Mouse (Mus musculus) cortical plate, adult 2 months (tissue): ENCODE measurements around the gene Ggcx.

Experiments used
- CTCF ChIP-seq: fragments of 200-500 bp; IDR thresholded peaks from 2 replicates; pipeline ENCODE4 v1.5.1; 2011; ENCODE audit warnings: mild to moderate bottlenecking, control low read depth, low read length; ENCODE audit not compliant: insufficient read depth; ENCODE audit errors: extremely low read depth
- POLR2A ChIP-seq: fragments of 200-500 bp; IDR thresholded peaks from 2 replicates; pipeline ENCODE4 v1.6.1; 2011; ENCODE audit warnings: mild to moderate bottlenecking, low read length, control low read depth; ENCODE audit not compliant: insufficient read depth; ENCODE audit errors: extremely low read depth

DNA sequence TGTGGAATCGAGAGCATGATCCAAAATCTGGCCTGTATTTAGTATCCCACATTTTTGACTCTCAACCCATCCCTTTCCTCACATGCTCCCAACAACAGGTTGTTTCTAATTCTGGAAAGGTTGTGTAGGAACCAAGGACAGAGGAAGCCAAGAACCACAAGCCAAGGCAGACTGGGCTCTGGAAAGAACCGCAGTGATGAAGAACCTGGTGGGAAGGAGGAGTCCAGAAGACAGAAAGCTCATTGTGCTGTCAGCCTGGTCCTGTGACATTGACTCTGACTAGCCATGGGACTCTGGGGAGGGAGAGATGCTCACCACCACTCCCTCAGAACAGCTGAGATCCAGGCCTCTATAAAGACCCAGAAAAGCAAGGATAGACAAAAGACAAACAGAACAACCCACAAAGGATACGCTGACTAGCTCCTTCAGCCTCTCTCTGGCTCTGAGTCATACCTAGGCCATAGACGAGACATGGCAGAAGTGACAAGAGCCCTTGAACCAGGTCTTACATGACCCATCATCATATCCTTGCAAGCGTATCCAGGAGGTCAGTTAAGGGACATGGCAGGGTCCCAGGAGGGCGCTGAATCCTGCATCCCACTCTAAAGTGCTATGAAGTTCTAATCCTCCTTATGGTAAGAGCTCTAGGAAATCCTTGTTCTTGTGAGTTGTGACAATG, 30.8 kb upstream of the Ggcx start:
- no peak for TF ChIP-seq CTCF
- TF ChIP-seq POLR2A: no peak
